Mouse (Mus musculus): ENCODE measurements at regions not wholly inside any gene's neighbourhood (a gene's known extent, or its start where the extent isn't known, plus 50 kb on each side); places are given as distances from the start of the nearest gene placed in this dataset.

DNA sequence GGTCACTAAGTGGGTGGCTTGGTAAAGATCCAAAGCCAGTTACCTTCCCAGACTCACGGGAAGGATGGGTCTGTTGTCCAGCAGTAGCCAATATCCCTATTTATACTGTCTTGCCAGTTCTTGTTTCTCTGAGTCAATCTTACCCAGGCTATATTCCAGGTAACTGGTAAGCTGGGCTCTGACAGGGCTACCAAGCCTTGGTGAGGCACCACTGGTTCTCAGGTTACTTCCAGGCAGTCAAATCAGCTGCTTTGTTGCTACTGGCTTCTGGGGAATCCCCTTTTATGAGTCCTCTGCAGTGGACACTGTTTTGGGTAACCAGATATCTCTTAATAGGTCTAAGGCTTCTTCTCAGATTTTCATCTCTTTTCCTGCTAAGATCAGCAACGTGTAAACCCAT, 178.8 kb upstream of the Nampt start:
- TF ChIP-seq CTCF (IDR thresholded peaks at IDR 0.05; ENCODE audit: low read depth, low read length): no peak
- no peak for TF ChIP-seq GATA1 (IDR thresholded peaks at IDR 0.05; ENCODE audit: borderline replicate concordance, low read length)
- no peak for TF ChIP-seq TAL1 (conservative IDR thresholded peaks at IDR 0.05; ENCODE audit: low read depth, low read length)
